Comparison of ENCODE assay signal across 8 mouse cellular contexts in the genomic region with DNA sequence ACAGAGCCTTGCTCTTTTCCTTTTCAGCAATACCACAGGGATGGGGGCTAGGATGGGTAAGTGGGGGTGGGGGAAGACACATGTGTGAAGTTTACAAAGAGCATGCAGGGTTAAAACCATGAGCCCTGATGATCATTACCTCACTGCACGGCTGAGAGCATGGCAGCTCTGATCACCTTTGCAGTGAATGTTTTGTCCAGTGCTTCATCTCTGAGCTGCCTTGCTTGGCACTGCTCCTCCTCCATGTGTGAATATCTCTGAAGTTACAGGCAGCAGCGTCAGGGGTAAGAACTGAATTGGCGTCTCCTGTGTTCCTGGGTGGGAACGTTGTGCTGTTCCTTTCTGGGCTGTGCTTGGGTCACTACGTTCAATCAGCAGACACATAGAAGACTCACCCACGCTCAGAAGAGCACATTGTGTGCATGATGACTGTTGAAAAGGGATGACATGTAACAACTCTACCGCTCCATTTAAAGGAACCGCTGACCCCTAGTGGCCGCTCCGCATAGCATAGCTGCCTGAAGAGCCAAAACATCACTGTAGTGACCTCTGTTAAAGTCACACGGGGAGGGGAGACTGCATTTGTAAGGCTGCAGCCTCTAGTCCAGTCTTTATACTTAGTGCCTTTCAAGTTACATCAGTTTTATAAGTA.
DNase-seq lines count a peak whose midpoint lies in the region; ATAC-seq and TF ChIP-seq lines count a peak whose summit lies in the region.

No protein-coding gene starts in this region.

- no peak for TF ChIP-seq POLR2A in ES-Bruce4 (IDR thresholded peaks at IDR 0.05; ENCODE audit: insufficient read depth, low read length)
- TF ChIP-seq POLR2A in thymus, adult 2 months (IDR thresholded peaks at IDR 0.05; ENCODE audit: control insufficient read depth, extremely low read depth, insufficient read depth, low read length, poor library complexity) = no peak

- peak; percentile 89 for DNase-seq in heart, postnatal 36 days
- DNase-seq in layer of hippocampus, adult 18-20 months (ENCODE audit: low spot score in 2 of 2) = peak; percentile 75 to 92
- peak; percentile 93 for DNase-seq in lung, embryonic 14.5 days
- DNase-seq in ovary, adult 18-20 months (ENCODE audit: low spot score) = peak; percentile 55
- peak; percentile 84 for DNase-seq in thymus, adult 2 months

- H3K27me3 ChIP-seq in ES-Bruce4 (ENCODE audit: control insufficient read depth, insufficient read depth, low read length, poor library complexity, severe bottlenecking) = no peaks in the 10 kb centered on the region
- H3K27me3 ChIP-seq in forebrain, embryonic 16.5 days (replicated peaks; ENCODE audit: control insufficient read depth, insufficient read depth, low read length) = no peaks in the 10 kb centered on the region
- no peaks in the 10 kb centered on the region for H3K27me3 ChIP-seq in lung, embryonic 14.5 days (ENCODE audit: insufficient read depth, low read length)
- H3K27me3 ChIP-seq in thymus, adult 2 months (ENCODE audit: control insufficient read depth, insufficient read depth, low read length) = no peaks in the 10 kb centered on the region

- peak; percentile 75; the same call in 1 of the 2 replicates for ATAC-seq in cerebellum, adult (ENCODE audit: insufficient number of reproducible peaks, low FRiP score, low TSS enrichment)
- peak; percentile 83 for ATAC-seq in forebrain, embryonic 16.5 days
- ATAC-seq in lung, embryonic 14.5 days (ENCODE audit: insufficient read depth) = peak; percentile 91

- no peak overlapping the region for H3K4me3 ChIP-seq in ES-Bruce4 (ENCODE audit: low read depth, low read length)
- H3K4me3 ChIP-seq in forebrain, embryonic 16.5 days (replicated peaks; ENCODE audit: low read length) = no peak overlapping the region
- no peak overlapping the region for H3K4me3 ChIP-seq in lung, embryonic 14.5 days (ENCODE audit: low read depth, low read length)
- H3K4me3 ChIP-seq in thymus, adult 2 months (ENCODE audit: control insufficient read depth, insufficient read depth, low read length) = no peak overlapping the region

- 0 out of 2 replicates have a peak, but pooled peaks have one; percentile 8 for TF ChIP-seq EP300 in ES-Bruce4 (IDR thresholded peaks at IDR 0.05; ENCODE audit: insufficient read depth, low read depth, low read length)

- H3K9ac ChIP-seq in ES-Bruce4 (ENCODE audit: low read depth, poor library complexity, severe bottlenecking) = no peak overlapping the region
- no peak overlapping the region for H3K9ac ChIP-seq in forebrain, embryonic 16.5 days (replicated peaks; ENCODE audit: low read depth, low read length)
- H3K9ac ChIP-seq in lung, embryonic 14.5 days = no peak overlapping the region

- WGBS in forebrain, embryonic 16.5 days = 5% methylated on average over 11 of the region's 11 CpGs
- 8% methylated on average over 11 of the region's 11 CpGs for WGBS in lung, embryonic 14.5 days
- WGBS in thymus, adult 2 months = 21% methylated on average over 11 of the region's 11 CpGs

- H3K9me3 ChIP-seq in ES-Bruce4 (replicated peaks; ENCODE audit: control insufficient read depth, insufficient read depth, low read length, poor library complexity, severe bottlenecking) = no peaks in the 10 kb centered on the region
- H3K9me3 ChIP-seq in forebrain, embryonic 16.5 days (ENCODE audit: control insufficient read depth, low read length) = no peaks in the 10 kb centered on the region
- no peaks in the 10 kb centered on the region for H3K9me3 ChIP-seq in lung, embryonic 14.5 days (ENCODE audit: low read depth, low read length)

- H3K27ac ChIP-seq in ES-Bruce4 (ENCODE audit: insufficient read depth, low read length) = no peak overlapping the region
- no peak overlapping the region for H3K27ac ChIP-seq in forebrain, embryonic 16.5 days (ENCODE audit: low read length)
- H3K27ac ChIP-seq in lung, embryonic 14.5 days (ENCODE audit: low read depth) = no peak overlapping the region
- no peak overlapping the region for H3K27ac ChIP-seq in thymus, adult 2 months (ENCODE audit: control insufficient read depth, insufficient read depth, low read length)

- H3K36me3 ChIP-seq in ES-Bruce4 (ENCODE audit: control insufficient read depth, insufficient read depth, low read length, poor library complexity, severe bottlenecking) = no peaks in the 10 kb centered on the region
- H3K36me3 ChIP-seq in forebrain, embryonic 16.5 days (ENCODE audit: control insufficient read depth, insufficient read depth) = no peaks in the 10 kb centered on the region
- 0 out of 2 replicates have a peak, but pooled peaks cover under 1% of the 10 kb centered on the region for H3K36me3 ChIP-seq in lung, embryonic 14.5 days (ENCODE audit: insufficient read depth)
- no peaks in the 10 kb centered on the region for H3K36me3 ChIP-seq in thymus, adult 2 months (ENCODE audit: control insufficient read depth, insufficient read depth, low read length)

- H3K4me2 ChIP-seq in forebrain, embryonic 16.5 days (ENCODE audit: low read length) = no peak overlapping the region
- H3K4me2 ChIP-seq in lung, embryonic 14.5 days = no peak overlapping the region

- H3K4me1 ChIP-seq in ES-Bruce4 (ENCODE audit: control insufficient read depth, insufficient read depth, low read length) = no peaks in the 10 kb centered on the region
- H3K4me1 ChIP-seq in forebrain, embryonic 16.5 days (replicated peaks; ENCODE audit: control insufficient read depth, insufficient read depth, low read length) = peaks cover 8% of the 10 kb centered on the region; the same call in 1 of the 2 replicates
- H3K4me1 ChIP-seq in lung, embryonic 14.5 days (ENCODE audit: insufficient read depth) = no peaks in the 10 kb centered on the region
- H3K4me1 ChIP-seq in thymus, adult 2 months (replicated peaks; ENCODE audit: control insufficient read depth, insufficient read depth, low read length) = peaks cover 12% of the 10 kb centered on the region

- TF ChIP-seq CTCF in ES-Bruce4 (IDR thresholded peaks at IDR 0.05; ENCODE audit: low read depth, low read length) = peak; percentile 87
- peak; percentile 95 for TF ChIP-seq CTCF in lung, embryonic 14.5 days (IDR thresholded peaks at IDR 0.05; ENCODE audit: low read depth)
- peak; percentile 20; the same call in 1 of the 2 replicates for TF ChIP-seq CTCF in thymus, adult 2 months (IDR thresholded peaks at IDR 0.05; ENCODE audit: borderline replicate concordance, control insufficient read depth, extremely low read depth, insufficient read depth, low read length, poor library complexity)

- intact Hi-C loops in heart, postnatal 36 days (cut with DNase I) = loop anchor here (1.0 kb wide), 1 partner anchor 88 kb away; the partner anchor contains the start of gene Dip2b

Comparison
In these comparisons a context has a peak if more than half of its experiments do, and no peak if none do; other contexts are left out.
1. CTCF ChIP-seq: peak in every context shown above with its lines; median percentile 95 in lung, embryonic 14.5 days; 87 in ES-Bruce4; 20 in thymus, adult 2 months.